Mouse (Mus musculus): ENCODE results near the gene Gm49354. TPM values are rescaled to one million over a fixed set of nuclear protein-coding genes. Genes with fewer than 3 reads are reported as not detected.
"Not testable (repeated sequence)": the region's sequence is repeated elsewhere in the genome, so short reads cannot be mapped to it uniquely, and the experiment has no call there.

The Gm49354 gene
- polyA plus RNA-seq, 1 experiment from 2014 or later = not detected

DNA sequence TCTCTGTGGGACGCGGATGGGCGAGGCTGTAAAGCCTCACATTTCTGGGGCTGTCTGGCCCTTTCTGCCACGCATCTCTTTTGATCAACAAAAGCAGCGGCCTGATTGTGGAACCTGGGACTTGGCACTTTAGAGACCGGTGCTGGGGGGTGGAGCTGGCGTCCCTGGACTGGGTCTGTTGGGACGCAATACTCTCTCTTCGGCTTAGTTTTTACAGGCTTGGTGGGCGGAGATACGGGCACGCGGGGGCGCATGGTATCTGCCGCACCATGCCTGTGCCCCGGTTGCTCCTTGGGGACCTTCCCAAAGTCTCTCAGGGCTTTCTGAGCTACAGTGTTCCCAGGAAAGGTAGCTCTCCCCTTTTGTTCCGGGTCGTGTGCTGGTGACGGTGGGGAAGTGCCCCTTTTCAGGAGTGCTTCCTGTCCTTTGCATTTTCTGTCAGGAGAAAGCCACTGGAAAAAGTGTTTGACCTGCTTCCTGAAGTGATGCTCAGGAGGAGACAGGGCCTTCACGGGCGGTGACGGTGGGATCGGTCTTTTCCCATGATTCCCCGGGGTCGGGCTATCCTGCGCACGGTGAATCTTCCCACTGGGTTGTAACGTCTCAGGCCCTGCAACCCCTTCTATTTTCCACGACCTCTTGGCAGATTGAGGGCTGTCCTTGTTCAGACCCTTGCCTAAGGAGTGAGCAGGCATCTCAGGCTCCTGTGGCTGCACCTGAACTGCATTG, 55.7 kb downstream of the Gm49354 start:
- no peaks in the 10 kb centered on the region for H3K36me3 ChIP-seq (replicated peaks)
- peaks cover 38% of the 10 kb centered on the region for H3K27me3 ChIP-seq (ENCODE audit: poor library complexity, severe bottlenecking)
- DNase-seq (ENCODE audit: extremely low spot score, low spot score) = no peak
- H3K27ac ChIP-seq = peak overlapping the region; percentile 53; the same call in 1 of the 2 replicates
- no peaks in the 10 kb centered on the region for H3K9me3 ChIP-seq
- peak overlapping the region; percentile 29 for H3K4me3 ChIP-seq
- WGBS = 37% methylated on average over 29 of the region's 29 CpGs
- peaks cover 17% of the 10 kb centered on the region for H3K4me1 ChIP-seq

GRCm38 (mm10) chr13:59722089-59722488, 60.0 kb downstream of the Gm49354 start:
- not testable (repeated sequence) for H3K4me3 ChIP-seq; H3K4me1 ChIP-seq; H3K9me3 ChIP-seq; DNase-seq (ENCODE audit: extremely low spot score, low spot score); H3K27ac ChIP-seq; H3K36me3 ChIP-seq (replicated peaks)
- H3K27me3 ChIP-seq (ENCODE audit: poor library complexity, severe bottlenecking) = peaks cover 27% of the 10 kb centered on the region
- 89% methylated on average over 1 of the region's 1 CpGs for WGBS

DNA sequence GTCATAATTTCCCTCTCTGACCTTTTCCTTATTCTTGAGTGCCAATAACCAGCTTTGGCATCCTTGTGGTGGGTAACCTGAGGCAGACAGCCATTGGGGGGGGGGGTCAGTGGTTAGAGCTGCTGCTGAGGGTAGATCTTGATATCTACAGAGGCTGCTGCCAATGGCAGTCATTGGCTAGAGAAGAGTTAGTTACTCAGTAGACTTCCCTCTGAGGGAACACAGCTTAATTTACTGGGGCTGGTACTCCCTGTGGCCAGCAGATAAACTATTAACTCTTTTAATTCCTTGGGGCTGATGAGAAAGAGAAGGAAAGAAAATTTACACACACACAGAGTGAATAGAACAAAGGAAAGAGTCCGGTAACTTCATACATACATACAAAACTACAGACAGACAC, 62.6 kb downstream of the Gm49354 start:
- no peaks in the 10 kb centered on the region for H3K36me3 ChIP-seq (replicated peaks)
- no peak overlapping the region for H3K4me3 ChIP-seq
- WGBS = 90% methylated on average over 1 of the region's 1 CpGs
- DNase-seq (ENCODE audit: extremely low spot score, low spot score) = no peak
- H3K27ac ChIP-seq = no peak overlapping the region
- H3K4me1 ChIP-seq = no peaks in the 10 kb centered on the region
- H3K9me3 ChIP-seq = no peaks in the 10 kb centered on the region
- H3K27me3 ChIP-seq (ENCODE audit: poor library complexity, severe bottlenecking) = 0 out of 2 replicates have a peak, but pooled peaks cover 2% of the 10 kb centered on the region

DNA sequence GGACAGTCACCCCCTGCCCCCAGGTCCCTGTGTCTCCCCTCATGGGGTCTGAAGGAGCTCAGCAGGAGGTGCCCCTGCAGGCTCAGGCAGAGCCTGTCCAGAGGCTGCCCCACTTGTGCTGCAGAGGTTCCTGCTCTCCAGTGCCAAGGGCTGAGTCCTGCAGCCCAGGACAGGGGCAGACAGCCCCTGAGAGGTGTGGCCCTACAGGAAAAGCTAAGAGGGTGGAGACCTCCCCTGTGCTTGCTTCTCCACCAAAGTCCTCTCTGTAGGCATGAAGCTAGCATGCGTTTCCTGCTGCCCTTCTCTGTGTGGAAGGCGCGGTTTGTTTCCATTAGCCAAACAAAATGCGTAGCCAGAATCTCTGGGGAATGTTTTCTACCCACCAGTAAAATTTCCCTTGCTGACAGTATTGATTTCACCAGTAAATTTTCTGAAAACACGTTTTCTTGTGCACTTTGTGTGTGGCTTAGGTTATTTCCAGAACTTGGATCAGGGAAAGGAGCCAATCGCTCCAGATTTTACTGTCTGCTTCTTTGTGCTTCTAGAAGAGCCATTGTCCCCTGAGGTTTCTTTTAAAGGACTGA, 63.1 kb downstream of the Gm49354 start:
- H3K9me3 ChIP-seq; H3K27ac ChIP-seq; H3K36me3 ChIP-seq (replicated peaks); H3K4me3 ChIP-seq; H3K27me3 ChIP-seq (ENCODE audit: poor library complexity, severe bottlenecking); H3K4me1 ChIP-seq; DNase-seq (ENCODE audit: extremely low spot score, low spot score): not testable (repeated sequence)
- WGBS = 54% methylated on average over 6 of the region's 6 CpGs

DNA sequence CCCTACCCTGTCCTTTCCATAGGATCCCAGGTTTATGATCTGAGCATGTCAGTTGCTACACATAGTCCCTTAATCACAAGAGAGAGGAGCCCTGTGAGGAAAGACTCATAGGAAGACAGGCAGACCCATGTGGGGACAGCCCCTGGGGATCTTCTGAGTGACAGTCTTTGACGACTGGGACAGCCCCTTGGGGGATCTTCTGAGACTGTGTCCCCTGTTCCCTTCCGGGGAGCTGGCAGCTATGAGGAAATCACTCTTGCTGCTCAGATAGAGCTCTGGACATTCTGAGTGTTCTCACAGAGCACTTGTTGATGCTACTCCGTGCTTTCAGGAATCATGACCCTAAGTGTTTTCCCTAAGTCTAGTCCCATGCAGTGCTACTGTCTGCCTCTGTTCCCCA, 68.3 kb downstream of the Gm49354 start:
- Histone ChIP-seq H3K36me3 (replicated peaks) (no peaks in the 10 kb centered on the region), H3K27me3 (ENCODE audit: poor library complexity, severe bottlenecking) (peaks cover 9% of the 10 kb centered on the region; the same call in 1 of the 2 replicates), H3K4me1 (peaks cover 5% of the 10 kb centered on the region; the same call in 1 of the 2 replicates), H3K9me3 (no peaks in the 10 kb centered on the region), H3K27ac (no peak overlapping the region), H3K4me3 (no peak overlapping the region)
- DNase-seq (ENCODE audit: extremely low spot score, low spot score) = no peak
- 36% methylated on average over 3 of the region's 3 CpGs for WGBS

DNA sequence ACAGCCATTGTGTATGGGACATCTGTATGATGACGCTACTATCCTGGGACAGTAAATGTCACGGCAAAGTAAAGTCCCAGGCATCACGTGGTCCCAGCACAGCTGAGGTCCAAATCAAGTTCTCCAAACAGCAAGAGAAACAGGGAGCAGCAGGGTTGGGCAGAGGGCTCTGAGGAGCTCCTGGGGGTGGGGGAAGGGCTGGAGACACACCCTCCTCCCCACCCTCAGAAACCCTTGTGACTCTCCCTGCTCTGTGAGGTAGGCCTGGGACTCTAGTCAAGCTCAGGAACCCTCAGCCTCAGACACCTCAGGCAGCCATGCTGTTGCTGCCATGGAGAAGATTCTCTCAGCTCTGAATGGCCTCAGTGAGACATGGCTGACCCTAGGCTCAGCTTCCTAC, 70.1 kb downstream of the Gm49354 start, which contains the start of gene Spata31d1b:
Gene Spata31d1b (plus strand): TSS at position 301 of the 400 bp plus-strand sequence.
- not testable (repeated sequence) for H3K27ac ChIP-seq; H3K36me3 ChIP-seq (replicated peaks)
- WGBS = 75% methylated on average over 3 of the region's 3 CpGs

GRCm38 (mm10) chr13:59710230-59710629, 71.8 kb downstream of the Gm49354 start, which contains the start of gene Spata31d1a:
Gene Spata31d1a, minus strand, starts transcription at chr13:59710330.
- peaks cover 9% of the 10 kb centered on the region; the same call in 1 of the 2 replicates for H3K27me3 ChIP-seq (ENCODE audit: poor library complexity, severe bottlenecking)
- no peak for DNase-seq (ENCODE audit: extremely low spot score, low spot score)
- no peaks in the 10 kb centered on the region for H3K9me3 ChIP-seq
- no peak within 1 kb of the TSS for H3K4me3 ChIP-seq
- WGBS = 92% methylated on average over 15 of the region's 15 CpGs
- no peaks in the 10 kb centered on the region for H3K36me3 ChIP-seq (replicated peaks)
- peaks cover 5% of the 10 kb centered on the region; the same call in 1 of the 2 replicates for H3K4me1 ChIP-seq
- H3K27ac ChIP-seq = no peak within 1 kb of the TSS

More for the DNA sequence above, 70.1 kb downstream of the Gm49354 start, which contains the start of gene Spata31d1b:
- H3K4me1 ChIP-seq; DNase-seq (ENCODE audit: extremely low spot score, low spot score); H3K27me3 ChIP-seq (ENCODE audit: poor library complexity, severe bottlenecking); H3K9me3 ChIP-seq; H3K4me3 ChIP-seq: not testable (repeated sequence)

Other genes with a start within 250 kb of the Gm49354 start
- 12.6 and 13.6 TPM in 2 replicates for gene Agtpbp1, start 197.0 kb downstream of the Gm49354 start, polyA plus RNA-seq (2016; fragmentation: Nextera tagmentation; extraction: Ambion mirVana)
- 116 and 117 TPM in 2 replicates for gene Naa35, start 197.0 kb downstream of the Gm49354 start, polyA plus RNA-seq (2016; fragmentation: Nextera tagmentation; extraction: Ambion mirVana)
- 142 and 154 TPM in 2 replicates for gene Golm1, start 106.4 kb downstream of the Gm49354 start, polyA plus RNA-seq (2016; fragmentation: Nextera tagmentation; extraction: Ambion mirVana)
- gene 4921517D22Rik, start 88.1 kb downstream of the Gm49354 start, polyA plus RNA-seq (2016; fragmentation: Nextera tagmentation; extraction: Ambion mirVana) = not detected in 2 replicates
- 0.04 and 0.05 TPM in 2 replicates for gene Spata31d1a, start 71.9 kb downstream of the Gm49354 start, polyA plus RNA-seq (2016; fragmentation: Nextera tagmentation; extraction: Ambion mirVana)
- 0.04 TPM in 1 of 2 replicates, not detected in the other for gene Spata31d1b, start 70.0 kb downstream of the Gm49354 start, polyA plus RNA-seq (2016; fragmentation: Nextera tagmentation; extraction: Ambion mirVana)
- not detected in 2 replicates for gene Spata31d1d, start 50.5 kb downstream of the Gm49354 start, polyA plus RNA-seq (2016; fragmentation: Nextera tagmentation; extraction: Ambion mirVana)
- not detected in 2 replicates for gene 1700014D04Rik, start 35.5 kb downstream of the Gm49354 start, polyA plus RNA-seq (2016; fragmentation: Nextera tagmentation; extraction: Ambion mirVana)
- gene Isca1, start 12.4 kb downstream of the Gm49354 start, polyA plus RNA-seq (2016; fragmentation: Nextera tagmentation; extraction: Ambion mirVana) = 93.3 and 93.8 TPM in 2 replicates
- 39.0 and 40.0 TPM in 2 replicates for gene Tut7, start 40.9 kb upstream of the Gm49354 start, polyA plus RNA-seq (2016; fragmentation: Nextera tagmentation; extraction: Ambion mirVana)

All from forebrain, embryonic 10.5 days (tissue).